Comparison of ENCODE assay signal across 27 mouse cellular contexts in genomic region chrX:100605314-100605713, GRCm38 (mm10). TPM values are rescaled to one million over a fixed set of nuclear protein-coding genes. Genes with fewer than 3 reads are reported as not detected.
A peak's percentile ranks its signal among the peaks of the same experiment; 100 is the strongest.
DNase-seq lines count a peak whose midpoint lies in the region; ATAC-seq and TF ChIP-seq lines count a peak whose summit lies in the region.
"Had no signal": no experiment of that assay in that cellular context is flagged by ENCODE, and none has a peak within 500 bp of the region (broad histone marks: within the 10 kb centered on the region; RNA-seq: fewer than 3 reads in every experiment).

Gene Arr3 (plus strand): TSS chrX:100605497.

- WGBS in heart, embryonic 13.5 days = 46% methylated on average over 1 of the region's 1 CpGs
- WGBS in forebrain, embryonic 10.5 days = 59% methylated on average over 1 of the region's 1 CpGs

- TF ChIP-seq POLR2A in cortical plate, adult 2 months (IDR thresholded peaks at IDR 0.05; ENCODE audit: extremely low read depth, insufficient read depth, low read length) = no peak

- no peak for TF ChIP-seq CTCF in cortical plate, adult 2 months (IDR thresholded peaks at IDR 0.05; ENCODE audit: extremely low read depth, insufficient read depth, low read length)

- ATAC-seq in heart, embryonic 13.5 days (ENCODE audit: extremely low read depth, insufficient number of reproducible peaks, low FRiP score, low TSS enrichment) = no peak
- no peak for ATAC-seq in megakaryocyte-erythroid progenitor cell, adult 5-6 weeks (replicated peaks; ENCODE audit: low FRiP score, low TSS enrichment, poor library complexity, severe bottlenecking)
- ATAC-seq: forebrain, embryonic 14.5 days; forebrain, embryonic 16.5 days had no signal

- no peaks in the 10 kb centered on the region for H3K9me3 ChIP-seq in heart, embryonic 13.5 days
- H3K9me3 ChIP-seq in forebrain, embryonic 10.5 days = no peaks in the 10 kb centered on the region
- H3K9me3 ChIP-seq: embryonic facial prominence, embryonic 10.5 days; embryonic facial prominence, embryonic 12.5 days; forebrain, embryonic 12.5 days had no signal

- no peak for DNase-seq in heart, postnatal 10 days
- peak; percentile 2 for DNase-seq in retina, embryonic 14.5 days (ENCODE audit: low spot score)
- peak; percentile 28 for DNase-seq in retina, postnatal 7 days (ENCODE audit: low read depth, low spot score)
- DNase-seq in forebrain, embryonic 10.5 days (ENCODE audit: extremely low spot score, low spot score) = no peak
- no peak for DNase-seq in cerebellum, adult 18-20 months
- DNase-seq: adrenal gland, adult 2 months; adrenal gland, postnatal 10 days; adrenal gland, postnatal 25 days; cerebellum, adult 11-12 months; cerebellum, adult 8-10 months; cerebellum, adult 9-11 months; cerebellum, postnatal 14 days; cerebellum, postnatal 36 days had no signal

- no peaks in the 10 kb centered on the region for H3K36me3 ChIP-seq in heart, embryonic 13.5 days
- H3K36me3 ChIP-seq in forebrain, embryonic 10.5 days (replicated peaks) = no peaks in the 10 kb centered on the region
- H3K36me3 ChIP-seq: embryonic facial prominence, embryonic 10.5 days; embryonic facial prominence, embryonic 12.5 days; forebrain, embryonic 12.5 days had no signal

- 0 out of 2 replicates have a peak within 1 kb of the TSS, but pooled peaks have one; percentile 28 for H3K27ac ChIP-seq in heart, embryonic 13.5 days (replicated peaks)
- H3K27ac ChIP-seq in cortical plate, adult 2 months (ENCODE audit: insufficient read depth, low read length) = peak within 1 kb of the TSS; percentile 23; the same call in 1 of the 2 replicates
- no peak within 1 kb of the TSS for H3K27ac ChIP-seq in forebrain, embryonic 10.5 days
- H3K27ac ChIP-seq: embryonic facial prominence, embryonic 10.5 days; embryonic facial prominence, embryonic 12.5 days; forebrain, embryonic 12.5 days had no signal

- intact Hi-C loops in heart, postnatal 10 days (cut with DNase I) = no loop called here

- H3K4me3 ChIP-seq in heart, embryonic 13.5 days = no peak within 1 kb of the TSS
- no peak within 1 kb of the TSS for H3K4me3 ChIP-seq in cortical plate, adult 2 months (ENCODE audit: insufficient read depth, low read length)
- no peak within 1 kb of the TSS for H3K4me3 ChIP-seq in forebrain, embryonic 10.5 days
- H3K4me3 ChIP-seq: embryonic facial prominence, embryonic 10.5 days; embryonic facial prominence, embryonic 12.5 days; forebrain, embryonic 12.5 days had no signal

- H3K27me3 ChIP-seq in heart, embryonic 13.5 days (replicated peaks) = peaks cover 12% of the 10 kb centered on the region; the same call in 1 of the 2 replicates
- peaks cover 81% of the 10 kb centered on the region for H3K27me3 ChIP-seq in forebrain, embryonic 10.5 days (ENCODE audit: poor library complexity, severe bottlenecking)
- H3K27me3 ChIP-seq: embryonic facial prominence, embryonic 12.5 days had no signal

- H3K9ac ChIP-seq in heart, embryonic 13.5 days = no peak within 1 kb of the TSS
- H3K9ac ChIP-seq: embryonic facial prominence, embryonic 12.5 days; forebrain, embryonic 12.5 days had no signal

- H3K4me1 ChIP-seq in heart, embryonic 13.5 days = peaks cover 2% of the 10 kb centered on the region; the same call in 1 of the 2 replicates
- no peaks in the 10 kb centered on the region for H3K4me1 ChIP-seq in cortical plate, adult 2 months (ENCODE audit: control insufficient read depth, insufficient read depth, low read length)
- H3K4me1 ChIP-seq in forebrain, embryonic 10.5 days = no peaks in the 10 kb centered on the region
- H3K4me1 ChIP-seq: embryonic facial prominence, embryonic 10.5 days; embryonic facial prominence, embryonic 12.5 days; forebrain, embryonic 12.5 days had no signal

- no peak within 1 kb of the TSS for H3K4me2 ChIP-seq in heart, embryonic 13.5 days
- H3K4me2 ChIP-seq: embryonic facial prominence, embryonic 12.5 days; forebrain, embryonic 12.5 days had no signal

RNA-seq across cellular contexts. Expression of gene Arr3, which starts in this region (rescaled TPM):
- 0.70 and 2.0 TPM in 2 replicates for polyA plus RNA-seq in heart, embryonic 13.5 days (2015; fragmentation: Nextera tagmentation; extraction: Ambion mirVana)
- total RNA-seq in heart, postnatal 10 days (2021) = not detected
- polyA plus RNA-seq in cortical plate, adult 2 months (2012; rRNA removed) = 4.3 and 4.8 TPM in 2 replicates
- not detected in 2 replicates for total RNA-seq in megakaryocyte-erythroid progenitor cell, adult 5-6 weeks (2014; fragmentation: Nextera tagmentation)
- total RNA-seq in megakaryocyte-erythroid progenitor cell, adult 5-6 weeks (2017) = not detected in 2 replicates
- polyA plus RNA-seq in forebrain, embryonic 10.5 days (2016; fragmentation: Nextera tagmentation; extraction: Ambion mirVana) = not detected in 2 replicates
- total RNA-seq: adrenal gland, adult 2 months; adrenal gland, postnatal 10 days; adrenal gland, postnatal 25 days; adrenal gland, postnatal 4 days; common myeloid progenitor, adult 5-6 weeks; ES-E14; MEL had no signal
- polyA plus RNA-seq: adrenal gland, adult 2 months; C2C12; embryonic facial prominence, embryonic 10.5 days; embryonic facial prominence, embryonic 12.5 days; embryonic facial prominence, embryonic 14.5 days; forebrain, embryonic 12.5 days; forebrain, embryonic 14.5 days; forebrain, embryonic 16.5 days had no signal

Comparison
In these comparisons a context has a peak if more than half of its experiments do, and no peak if none do; other contexts are left out.
1. DNase-seq: peak in retina, embryonic 14.5 days (single experiment) and retina, postnatal 7 days (single experiment); none in heart, postnatal 10 days (0 of 2), forebrain, embryonic 10.5 days (single experiment) and cerebellum, adult 18-20 months (0 of 2).